ENCODE assay signal across 24 mouse cellular contexts in the genomic region with DNA sequence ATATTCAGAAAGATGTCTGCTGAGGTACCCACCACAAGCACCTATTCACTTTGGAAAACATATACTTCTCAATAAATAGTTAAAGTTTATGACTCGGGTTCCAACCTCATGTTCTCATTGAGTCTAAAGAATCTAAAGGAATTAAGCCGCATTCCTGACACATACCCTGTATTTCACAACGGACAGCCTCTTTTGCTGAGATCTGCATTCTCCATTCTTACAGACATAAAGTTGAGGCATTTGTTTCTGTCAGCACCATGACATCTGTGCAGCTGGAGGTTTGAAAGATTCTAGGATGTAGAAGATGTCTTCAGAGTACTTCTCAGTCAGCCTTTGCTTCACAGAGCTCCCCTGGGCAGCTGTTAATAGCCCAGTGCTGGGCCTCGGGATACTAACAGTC.
DNase-seq lines count a peak whose midpoint lies in the region; ATAC-seq and TF ChIP-seq lines count a peak whose summit lies in the region.
"Had no signal": no experiment of that assay in that cellular context is flagged by ENCODE, and none has a peak within 500 bp of the region (broad histone marks: within the 10 kb centered on the region; RNA-seq: fewer than 3 reads in every experiment).

No protein-coding gene starts in this region.

- WGBS in heart, embryonic 12.5 days = 67% methylated on average over 4 of the region's 4 CpGs
- 41% methylated on average over 4 of the region's 4 CpGs for WGBS in limb, embryonic 15.5 days
- 87% methylated on average over 4 of the region's 4 CpGs for WGBS in limb, embryonic 10.5 days
- WGBS in embryonic facial prominence, embryonic 14.5 days = 32% methylated on average over 4 of the region's 4 CpGs

- no peak for DNase-seq in heart, adult 11 months
- no peak for DNase-seq in limb, embryonic 10.5 days (ENCODE audit: low spot score)
- DNase-seq in embryonic facial prominence, embryonic 14.5 days (ENCODE audit: low spot score) = no peak
- no peak for DNase-seq in layer of hippocampus, postnatal 10 days (ENCODE audit: low spot score in 2 of 2)
- DNase-seq: adrenal gland, postnatal 10 days; cerebellum, adult 8-10 months; cerebellum, postnatal 36 days; embryo, embryonic 11 days; forebrain, postnatal 0 days; kidney, adult 11 months; kidney, postnatal 36 days; liver, embryonic 13.5 days; lung, adult 2 months; right cerebral cortex, adult 18-20 months; right cerebral cortex, postnatal 4 days; thymus, postnatal 25 days had no signal

- H3K79me2 ChIP-seq in myocyte (ENCODE audit: control insufficient read depth, insufficient read depth) = peaks cover 63% of the 10 kb centered on the region

- H3K4me3 ChIP-seq in heart, embryonic 12.5 days = peak overlapping the region; percentile 30
- no peak overlapping the region for H3K4me3 ChIP-seq in limb, embryonic 15.5 days
- no peak overlapping the region for H3K4me3 ChIP-seq in limb, embryonic 10.5 days
- H3K4me3 ChIP-seq in embryonic facial prominence, embryonic 14.5 days (ENCODE audit: low read depth, low read length) = no peak overlapping the region
- peak overlapping the region; percentile 53 for H3K4me3 ChIP-seq in myocyte
- H3K4me3 ChIP-seq: hindbrain, embryonic 12.5 days; kidney, embryonic 15.5 days; limb, embryonic 13.5 days; liver, embryonic 13.5 days; neural tube, embryonic 15.5 days had no signal

- TF ChIP-seq POLR2A in myocyte (IDR thresholded peaks at IDR 0.05; ENCODE audit: insufficient read length, low read depth) = no peak

- peak overlapping the region; percentile 46; the same call in 1 of the 2 replicates for H3K9ac ChIP-seq in heart, embryonic 12.5 days
- H3K9ac ChIP-seq in limb, embryonic 15.5 days = no peak overlapping the region
- H3K9ac ChIP-seq in embryonic facial prominence, embryonic 14.5 days (ENCODE audit: low read depth, low read length) = no peak overlapping the region
- H3K9ac ChIP-seq: forebrain, postnatal 0 days; hindbrain, embryonic 12.5 days; kidney, embryonic 15.5 days; limb, embryonic 13.5 days; liver, embryonic 13.5 days; neural tube, embryonic 15.5 days had no signal

- no peaks in the 10 kb centered on the region for H3K36me3 ChIP-seq in heart, embryonic 12.5 days
- no peaks in the 10 kb centered on the region for H3K36me3 ChIP-seq in limb, embryonic 15.5 days
- H3K36me3 ChIP-seq in limb, embryonic 10.5 days = no peaks in the 10 kb centered on the region
- no peaks in the 10 kb centered on the region for H3K36me3 ChIP-seq in embryonic facial prominence, embryonic 14.5 days (ENCODE audit: control insufficient read depth, insufficient read depth, low read length)
- no peaks in the 10 kb centered on the region for H3K36me3 ChIP-seq in myocyte (ENCODE audit: control insufficient read depth, insufficient read depth)
- H3K36me3 ChIP-seq: hindbrain, embryonic 12.5 days; kidney, embryonic 15.5 days; limb, embryonic 13.5 days; liver, embryonic 13.5 days; neural tube, embryonic 15.5 days had no signal

- no peak overlapping the region for H3ac ChIP-seq in myocyte (ENCODE audit: control insufficient read depth, insufficient read length)

- ATAC-seq in heart, embryonic 12.5 days (ENCODE audit: insufficient number of reproducible peaks, low FRiP score) = no peak
- no peak for ATAC-seq in limb, embryonic 15.5 days (ENCODE audit: insufficient number of reproducible peaks, low FRiP score, low TSS enrichment, low read depth)
- no peak for ATAC-seq in embryonic facial prominence, embryonic 14.5 days (ENCODE audit: low read depth)
- ATAC-seq: forebrain, postnatal 0 days had no signal

- H3K27ac ChIP-seq in heart, embryonic 12.5 days (ENCODE audit: poor library complexity, severe bottlenecking) = peak overlapping the region; percentile 89; the same call in 1 of the 2 replicates
- H3K27ac ChIP-seq in limb, embryonic 15.5 days = 0 out of 2 replicates have a peak overlapping the region, but pooled peaks have one; percentile 9
- no peak overlapping the region; the same call in 1 of the 2 replicates for H3K27ac ChIP-seq in limb, embryonic 10.5 days
- 0 out of 2 replicates have a peak overlapping the region, but pooled peaks have one; percentile 5 for H3K27ac ChIP-seq in embryonic facial prominence, embryonic 14.5 days (replicated peaks; ENCODE audit: low read depth, low read length)
- H3K27ac ChIP-seq: hindbrain, embryonic 12.5 days; kidney, embryonic 15.5 days; limb, embryonic 13.5 days; neural tube, embryonic 15.5 days had no signal

- no peaks in the 10 kb centered on the region for H3K27me3 ChIP-seq in heart, embryonic 12.5 days (replicated peaks)
- H3K27me3 ChIP-seq in limb, embryonic 15.5 days = no peaks in the 10 kb centered on the region
- no peaks in the 10 kb centered on the region for H3K27me3 ChIP-seq in limb, embryonic 10.5 days (ENCODE audit: low read depth, poor library complexity, severe bottlenecking)
- no peaks in the 10 kb centered on the region for H3K27me3 ChIP-seq in embryonic facial prominence, embryonic 14.5 days (replicated peaks; ENCODE audit: control insufficient read depth, insufficient read depth, low read length)
- H3K27me3 ChIP-seq in myocyte (ENCODE audit: control insufficient read depth, insufficient read depth, insufficient read length) = no peaks in the 10 kb centered on the region
- H3K27me3 ChIP-seq: hindbrain, embryonic 12.5 days; kidney, embryonic 15.5 days; limb, embryonic 13.5 days; liver, embryonic 13.5 days; neural tube, embryonic 15.5 days had no signal

- H3K4me2 ChIP-seq in heart, embryonic 12.5 days = peak overlapping the region; percentile 53
- no peak overlapping the region for H3K4me2 ChIP-seq in limb, embryonic 15.5 days
- 0 out of 2 replicates have a peak overlapping the region, but pooled peaks have one; percentile 29 for H3K4me2 ChIP-seq in embryonic facial prominence, embryonic 14.5 days (ENCODE audit: low read depth, low read length)
- H3K4me2 ChIP-seq in myocyte (ENCODE audit: low read depth) = peak overlapping the region; percentile 98
- H3K4me2 ChIP-seq: hindbrain, embryonic 12.5 days; liver, embryonic 13.5 days; midbrain, embryonic 11.5 days; neural tube, embryonic 15.5 days had no signal

- H3K9me3 ChIP-seq in heart, embryonic 12.5 days (replicated peaks) = no peaks in the 10 kb centered on the region
- no peaks in the 10 kb centered on the region for H3K9me3 ChIP-seq in limb, embryonic 15.5 days
- no peaks in the 10 kb centered on the region for H3K9me3 ChIP-seq in limb, embryonic 10.5 days (replicated peaks)
- H3K9me3 ChIP-seq in embryonic facial prominence, embryonic 14.5 days (ENCODE audit: control insufficient read depth, low read length) = no peaks in the 10 kb centered on the region
- H3K9me3 ChIP-seq: hindbrain, embryonic 12.5 days; kidney, embryonic 15.5 days; limb, embryonic 13.5 days; liver, embryonic 13.5 days; neural tube, embryonic 15.5 days had no signal

- H3K4me1 ChIP-seq in heart, embryonic 12.5 days (replicated peaks) = peaks cover 87% of the 10 kb centered on the region
- peaks cover 22% of the 10 kb centered on the region for H3K4me1 ChIP-seq in limb, embryonic 15.5 days
- peaks cover 20% of the 10 kb centered on the region for H3K4me1 ChIP-seq in limb, embryonic 10.5 days
- peaks cover 43% of the 10 kb centered on the region for H3K4me1 ChIP-seq in embryonic facial prominence, embryonic 14.5 days (ENCODE audit: control insufficient read depth, insufficient read depth, low read length)
- H3K4me1 ChIP-seq: neural tube, embryonic 15.5 days had no signal

TF ChIP-seq in myocyte, 11 proteins besides CTCF, POLR2A, EP300 and RAD21:
- TF ChIP-seq MYOG (IDR thresholded peaks at IDR 0.05; ENCODE audit: control insufficient read depth in 1 of 3, insufficient read depth in 1 of 3, insufficient read length in 2 of 3, low read depth in 2 of 3) = no peak
- no peak for TF ChIP-seq SRF (IDR thresholded peaks at IDR 0.05; ENCODE audit: control insufficient read depth, insufficient read length, low read depth)
- TF ChIP-seq POLR2AphosphoS2 (IDR thresholded peaks at IDR 0.05; ENCODE audit: insufficient read length, low read depth) = no peak
- TF ChIP-seq REST (IDR thresholded peaks at IDR 0.05; ENCODE audit: insufficient read depth, insufficient read length) = no peak
- TF ChIP-seq USF1 (IDR thresholded peaks at IDR 0.05; ENCODE audit: low read depth) = no peak
- no peak for TF ChIP-seq E2F4 (IDR thresholded peaks at IDR 0.05; ENCODE audit: insufficient read depth)
- TF ChIP-seq TCF3 (IDR thresholded peaks at IDR 0.05; ENCODE audit: insufficient read length, low read depth) = no peak
- no peak for TF ChIP-seq CEBPB (IDR thresholded peaks at IDR 0.05; ENCODE audit: insufficient read depth, poor library complexity, severe bottlenecking)
- no peak for TF ChIP-seq TCF12 (IDR thresholded peaks at IDR 0.05; ENCODE audit: insufficient read depth, poor library complexity, severe bottlenecking)
- TF ChIP-seq MYOD1 (IDR thresholded peaks at IDR 0.05; ENCODE audit: control insufficient read depth in 1 of 3, insufficient read length in 2 of 3, low read depth in 2 of 3) = no peak
- TF ChIP-seq MAX (IDR thresholded peaks at IDR 0.05; ENCODE audit: low read depth) = no peak
TF ChIP-seq in myocyte: peak in this region for 0.

Comparison
In these comparisons a context has a peak if more than half of its experiments do, and no peak if none do; other contexts are left out.
1. H3K4me3 ChIP-seq: peak in heart, embryonic 12.5 days (single experiment) and myocyte (single experiment); none in limb, embryonic 15.5 days (single experiment), limb, embryonic 10.5 days (single experiment) and embryonic facial prominence, embryonic 14.5 days (single experiment).